Mouse (Mus musculus) lung, postnatal 0 days (tissue): ENCODE measurements around the gene Slc17a4.

Experiments
- CTCF ChIP-seq: IDR thresholded peaks from 2 replicates; pipeline ENCODE4 v1.5.1; 2016; ENCODE audit warnings: antibody characterized with exemption, mild to moderate bottlenecking
- EP300 ChIP-seq: IDR thresholded peaks from 2 replicates; pipeline ENCODE4 v1.6.1; 2016; ENCODE audit warnings: antibody characterized with exemption, mild to moderate bottlenecking, control low read depth

- no peak for TF ChIP-seq EP300
- no peak for TF ChIP-seq CTCF
Measured at GRCm38 (mm10) chr13:23867000-23867399, 47.8 kb downstream of the Slc17a4 start.
